Mouse (Mus musculus) liver, postnatal 0 days (tissue): Measurements from ENCODE around the gene Wnt3.

ENCODE experiments used
- CTCF ChIP-seq: sonication (generic); IDR thresholded peaks from 2 replicates; pipeline ENCODE4 v1.5.1; 2016; ENCODE audit warnings: antibody characterized with exemption, low read depth
- EP300 ChIP-seq: IDR thresholded peaks from 2 replicates; pipeline ENCODE4 v1.6.1; 2016; ENCODE audit warnings: antibody characterized with exemption, low read depth, mild to moderate bottlenecking

GRCm38 (mm10) chr11:103764601-103765000 is 9.3 kb upstream of the Wnt3 start:
- TF ChIP-seq CTCF, result no peak
- no peak for TF ChIP-seq EP300
